Mouse (Mus musculus): ENCODE measurements around the gene C3.

- TF ChIP-seq POLR2A (IDR thresholded peaks at IDR 0.05; ENCODE audit: insufficient read depth, low read depth, low read length) (0 out of 2 replicates have a peak, but pooled peaks have one; percentile 21), CTCF (IDR thresholded peaks at IDR 0.05) (no peak), EP300 (IDR thresholded peaks at IDR 0.05; ENCODE audit: insufficient read depth, low read depth, low read length) (peak; percentile 96)
These were observed 31.8 kb upstream of the C3 start for GRCm38 (mm10) chr17:57259742-57260141.

All from heart, adult 2 months (tissue).